Mouse (Mus musculus): ENCODE measurements around the gene Aoc1.

GRCm38 (mm10) chr6:48825016-48825415 is 47.7 kb upstream of the Aoc1 start:
- no peak for TF ChIP-seq CTCF (IDR thresholded peaks at IDR 0.05; ENCODE audit: extremely low read depth, insufficient read length, insufficient replicate concordance, low read depth, low read length)
- TF ChIP-seq POLR2A (IDR thresholded peaks at IDR 0.05; ENCODE audit: low read depth, low read length): no peak
